Mouse (Mus musculus) cerebellum, postnatal 25 days (tissue): ENCODE measurements around the gene Sh2d3c.

Experiments
- DNase-seq, 2 experiments: peaks; one replicate each; pipeline ENCODE4 v3.0.0; 2021; ENCODE audit warnings: mixed read lengths in 2 of 2

Gene Sh2d3c

GRCm38 (mm10) chr2:32700966-32701743 is 19.7 kb upstream of the Sh2d3c start:
- DNase-seq: no peak

- DNase-seq: no peak
These were observed 17.8 kb upstream of the Sh2d3c start for GRCm38 (mm10) chr2:32703046-32703445.

- no peak for DNase-seq
These were observed 16.8 kb upstream of the Sh2d3c start, which contains the start of gene Fpgs for GRCm38 (mm10) chr2:32704021-32704421. Gene Fpgs, minus strand, starts transcription at chr2:32704145.

- no peak for DNase-seq
These were observed 15.8 kb upstream of the Sh2d3c start for GRCm38 (mm10) chr2:32705018-32705417.

- DNase-seq: no peak
These were observed 13.9 kb upstream of the Sh2d3c start for GRCm38 (mm10) chr2:32706971-32707370.

GRCm38 (mm10) chr2:32708643-32709042 is 12.2 kb upstream of the Sh2d3c start:
- DNase-seq: peak; percentile 44 to 70

GRCm38 (mm10) chr2:32709521-32710137 is 11.2 kb upstream of the Sh2d3c start:
- DNase-seq: peak in 1 of 2 experiments; percentile 36

- no peak for DNase-seq
These were observed 10.4 kb upstream of the Sh2d3c start for GRCm38 (mm10) chr2:32710425-32710824.

- DNase-seq: no peak
These were observed 9.4 kb upstream of the Sh2d3c start for GRCm38 (mm10) chr2:32711301-32712056.

GRCm38 (mm10) chr2:32712108-32712551 is 8.7 kb upstream of the Sh2d3c start:
- DNase-seq: peak in 1 of 2 experiments; percentile 68

GRCm38 (mm10) chr2:32712586-32712933 is 8.3 kb upstream of the Sh2d3c start:
- peak in 1 of 2 experiments; percentile 97 for DNase-seq

GRCm38 (mm10) chr2:32712934-32713817 is 7.7 kb upstream of the Sh2d3c start, which contains the start of gene Cdk9:
Gene Cdk9, minus strand, starts transcription at chr2:32713076.
- peak; percentile 96 to 98 for DNase-seq

GRCm38 (mm10) chr2:32714117-32714986 is 6.5 kb upstream of the Sh2d3c start:
- DNase-seq: no peak

GRCm38 (mm10) chr2:32714987-32715425 is 5.8 kb upstream of the Sh2d3c start:
- DNase-seq: no peak

- no peak for DNase-seq
These were observed 2.1 kb upstream of the Sh2d3c start for GRCm38 (mm10) chr2:32718761-32719160.

- DNase-seq: no peak
These were observed 802 bp upstream of the Sh2d3c start for GRCm38 (mm10) chr2:32720053-32720452.

GRCm38 (mm10) chr2:32722046-32722445 is 1.2 kb downstream of the Sh2d3c start:
- DNase-seq: no peak

- DNase-seq: no peak
These were observed 1.7 kb downstream of the Sh2d3c start for GRCm38 (mm10) chr2:32722581-32722980.

GRCm38 (mm10) chr2:32724149-32724548 is 3.3 kb downstream of the Sh2d3c start:
- DNase-seq: no peak

GRCm38 (mm10) chr2:32724832-32725790 is 4.3 kb downstream of the Sh2d3c start:
- no peak for DNase-seq
